Mouse (Mus musculus): ENCODE results near the gene Rnh1.

Gene Rnh1

DNA sequence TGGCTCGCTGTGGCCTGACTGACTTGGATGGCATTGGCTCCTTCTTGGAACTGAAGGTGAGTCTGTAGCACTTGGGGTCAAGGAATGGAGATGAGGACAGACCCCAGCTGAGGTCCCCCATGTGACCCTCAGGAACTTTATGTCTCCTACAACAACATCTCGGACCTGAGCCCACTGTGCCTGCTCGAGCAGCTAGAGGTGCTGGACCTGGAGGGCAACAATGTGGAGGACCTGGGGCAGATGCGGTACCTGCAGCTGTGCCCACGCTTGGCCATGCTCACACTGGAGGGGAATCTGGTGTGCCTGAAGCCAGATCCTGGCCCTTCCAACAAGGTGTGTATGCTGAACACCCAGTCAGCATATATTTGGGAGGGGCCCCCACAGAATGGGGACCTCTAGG lies 32.8 kb upstream of the Rnh1 start:
- DNase-seq (ENCODE audit: low spot score): no peak

DNA sequence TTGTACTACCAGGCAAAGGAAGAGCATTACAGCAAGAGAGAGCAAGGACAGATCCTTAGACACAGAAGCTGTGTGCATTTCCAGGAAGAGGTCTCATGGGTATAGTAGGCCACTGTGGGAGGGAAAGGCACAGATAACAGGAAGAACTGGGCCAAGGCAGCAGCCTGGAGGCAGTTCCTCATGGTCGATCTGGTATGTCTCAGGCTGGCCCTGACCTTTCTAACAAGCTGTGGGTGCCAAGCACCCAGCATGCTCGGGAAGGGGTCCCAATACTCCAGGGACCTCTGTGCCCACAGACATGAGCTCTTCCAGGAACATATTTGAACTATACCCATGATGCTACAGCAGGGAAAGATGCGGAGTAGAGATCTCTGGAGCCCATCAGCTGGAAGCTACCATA lies 31.9 kb upstream of the Rnh1 start:
- DNase-seq (ENCODE audit: low spot score): no peak

DNA sequence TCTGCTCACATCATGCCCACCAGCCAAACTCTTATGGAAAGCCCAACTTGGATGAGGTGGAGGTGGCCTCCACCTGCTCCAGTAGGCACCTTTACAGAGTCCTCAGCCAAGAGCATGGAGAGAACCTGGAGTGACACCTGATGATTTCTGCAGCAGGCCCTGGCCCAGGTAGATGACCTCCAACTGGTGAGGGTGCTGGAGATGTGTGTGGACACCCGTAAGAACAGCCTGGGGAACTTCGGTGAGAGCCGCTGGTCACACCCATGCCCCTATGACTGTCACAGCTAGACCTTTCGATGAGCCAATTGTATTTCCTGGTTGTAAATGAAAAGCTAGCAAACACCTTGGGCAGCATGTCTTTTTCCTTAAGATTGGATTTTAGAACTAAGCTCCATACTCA lies 25.5 kb upstream of the Rnh1 start:
- no peak for DNase-seq (ENCODE audit: low spot score)

DNA sequence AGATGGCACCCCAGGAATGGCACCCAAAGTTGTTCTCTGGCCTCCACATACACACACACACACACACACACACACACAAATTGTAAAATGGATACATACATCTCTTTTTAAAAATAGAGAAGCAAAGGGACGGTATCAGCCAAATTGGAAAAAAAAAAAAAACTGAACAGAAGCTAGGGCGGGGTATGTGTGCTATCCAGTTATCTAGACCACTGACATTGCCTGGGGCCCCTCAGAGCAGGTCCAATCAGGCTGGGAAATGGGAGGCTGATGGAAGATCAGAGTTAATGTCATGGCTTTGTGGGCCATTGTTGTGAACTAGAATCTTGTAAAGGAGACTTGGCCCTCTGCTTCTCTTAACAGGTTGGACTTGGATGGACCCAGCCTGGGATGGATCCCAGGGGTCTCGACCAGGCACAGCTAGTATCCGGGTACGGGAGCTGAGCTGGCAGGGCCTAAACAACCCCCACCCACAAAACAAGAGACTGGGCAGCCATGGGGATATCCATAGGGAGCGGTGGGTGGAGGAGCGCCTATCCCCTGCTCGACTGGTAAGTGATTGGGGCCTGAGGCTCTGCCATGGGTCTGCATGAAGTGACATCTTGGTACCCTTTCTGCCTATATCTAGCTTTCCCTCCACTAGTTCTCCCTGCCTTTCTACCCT lies 24.1 kb upstream of the Rnh1 start:
- DNase-seq (ENCODE audit: low spot score): no peak

DNA sequence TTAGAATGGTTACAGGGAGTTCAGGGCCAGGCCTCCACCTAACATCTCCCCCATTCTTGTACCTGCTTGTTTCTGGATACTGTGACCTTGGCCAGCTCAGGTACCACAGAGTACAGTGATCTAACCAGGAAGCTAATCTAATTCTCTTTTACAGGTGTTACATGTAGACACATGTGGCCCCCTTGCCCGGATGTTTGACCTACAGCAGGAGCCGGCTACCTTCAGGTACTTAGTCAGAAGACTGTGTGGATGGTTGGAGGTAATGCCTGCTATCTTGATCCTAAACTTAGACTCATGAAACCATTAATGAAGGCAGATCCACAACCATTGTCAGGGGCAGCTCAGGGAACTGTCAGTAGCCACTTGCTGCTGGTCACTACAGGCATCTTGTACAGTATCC lies 23.1 kb upstream of the Rnh1 start:
- DNase-seq (ENCODE audit: low spot score): no peak

DNA sequence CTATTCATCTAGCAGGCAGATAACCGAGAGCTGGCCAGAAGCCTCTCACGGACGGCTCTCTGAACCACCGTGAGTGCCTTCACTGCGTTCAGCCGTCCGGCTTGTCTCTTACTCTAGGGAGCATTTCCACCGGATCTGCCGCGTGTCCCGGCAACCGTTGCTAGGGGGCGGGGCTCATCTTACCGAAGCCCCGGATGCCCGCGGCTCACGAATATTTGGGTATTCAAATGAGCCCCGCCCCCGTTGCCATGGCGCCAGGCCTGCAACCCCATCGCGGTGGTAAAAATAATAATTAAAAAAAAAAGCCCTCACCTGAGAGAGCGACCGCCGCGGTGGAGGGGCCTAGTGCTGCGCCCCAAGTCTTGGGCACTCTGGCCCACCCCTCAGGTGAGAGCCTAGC lies 22.2 kb upstream of the Rnh1 start:
- peak; percentile 93 for DNase-seq (ENCODE audit: low spot score)

DNA sequence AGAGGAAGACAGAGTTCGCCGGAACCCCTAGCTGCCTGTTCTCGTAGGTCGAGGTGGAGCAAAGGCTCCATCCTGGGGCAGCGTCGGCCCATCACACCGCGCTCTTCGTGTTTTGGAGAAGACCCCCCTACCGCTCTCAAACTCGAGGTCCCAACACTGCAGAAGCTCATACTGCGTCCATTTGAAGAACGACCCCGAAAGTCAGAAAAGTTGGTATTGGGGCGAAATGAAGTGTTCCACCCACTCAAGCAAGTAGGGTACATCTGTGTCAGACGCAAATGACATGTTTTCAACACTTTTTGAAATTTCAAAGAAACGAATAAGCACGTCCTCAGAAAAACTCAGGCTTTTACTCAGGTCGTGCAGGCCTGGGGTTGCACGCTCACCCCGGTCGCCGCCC lies 21.8 kb upstream of the Rnh1 start:
- DNase-seq (ENCODE audit: low spot score): no peak

DNA sequence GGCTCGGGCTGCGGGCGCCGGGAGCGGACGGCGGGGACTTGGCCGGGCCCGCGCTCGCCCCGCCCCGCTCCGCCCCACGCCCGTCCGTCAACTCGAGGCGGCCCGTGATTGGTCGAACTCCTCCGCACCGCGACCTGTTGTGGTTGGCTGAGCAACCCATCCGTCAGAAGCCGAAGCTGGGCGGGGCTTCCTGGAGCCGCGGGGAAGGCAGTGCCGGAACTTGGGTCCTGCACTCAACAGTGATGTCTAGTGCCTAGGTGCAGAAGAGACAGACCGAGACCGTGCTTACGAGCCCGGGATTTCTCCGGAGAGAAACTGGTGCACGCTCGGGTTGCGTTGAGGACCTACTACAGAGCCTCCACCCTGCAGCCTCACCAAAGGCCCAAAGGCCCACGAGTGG lies 21.3 kb upstream of the Rnh1 start, which contains the start of the genes Hras and Lrrc56:
TSS of gene Hras (minus strand) at position 58 of the 400 bp plus-strand sequence.
TSS of gene Lrrc56 (plus strand) at position 210 of the 400 bp plus-strand sequence.
- DNase-seq (ENCODE audit: low spot score): peak; percentile 98

DNA sequence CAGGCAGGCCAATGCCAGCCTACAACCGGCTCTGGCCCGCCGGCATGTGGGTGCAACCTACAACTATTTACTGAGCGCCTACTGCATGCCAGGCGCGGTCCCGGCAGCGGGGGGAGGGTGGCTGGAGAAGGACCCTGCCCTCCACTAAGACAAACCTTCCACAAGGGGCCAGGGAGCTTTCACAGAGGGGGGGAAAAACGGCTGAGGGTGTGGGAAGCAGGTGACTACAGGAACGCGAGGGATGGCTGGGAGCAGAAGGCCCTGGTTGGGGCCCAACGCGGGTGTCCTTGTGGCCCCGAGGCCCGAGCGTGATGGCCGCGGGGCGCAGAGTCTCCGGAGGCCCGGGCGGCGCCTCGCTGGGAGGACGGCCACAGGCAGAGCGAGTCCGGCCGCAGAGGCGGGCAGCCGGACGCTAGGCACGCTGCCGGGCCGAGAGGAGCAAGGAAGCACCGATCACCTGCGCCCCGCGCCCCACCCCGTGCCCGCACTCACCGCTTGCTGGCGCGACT lies 20.7 kb upstream of the Rnh1 start:
- no peak for DNase-seq (ENCODE audit: low spot score)

DNA sequence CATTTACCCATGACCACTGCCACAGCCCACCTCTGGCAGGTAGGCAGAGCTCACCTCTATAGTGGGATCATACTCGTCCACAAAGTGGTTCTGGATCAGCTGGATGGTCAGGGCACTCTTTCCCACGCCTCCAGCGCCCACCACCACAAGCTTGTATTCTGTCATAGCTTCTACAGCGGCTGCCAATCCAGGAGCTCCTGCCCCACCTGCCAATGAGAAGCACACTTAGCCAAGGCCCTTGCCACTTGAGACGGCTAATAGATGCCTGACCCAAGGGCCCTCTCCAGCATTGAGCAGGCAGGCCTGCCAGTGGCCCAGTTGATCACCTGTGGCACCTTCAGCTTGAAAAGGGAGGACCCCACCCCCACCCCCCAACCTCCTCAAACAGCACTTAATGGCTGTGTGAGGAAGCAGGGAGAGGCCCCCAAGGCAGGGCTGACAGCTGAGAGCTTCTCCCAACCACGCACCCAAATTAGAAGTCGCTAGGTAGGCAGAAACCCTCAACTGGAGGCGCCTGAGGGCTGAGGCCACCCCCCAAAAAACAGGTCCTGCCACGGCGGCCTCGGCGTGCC lies 20.2 kb upstream of the Rnh1 start:
- no peak for DNase-seq (ENCODE audit: low spot score)

DNA sequence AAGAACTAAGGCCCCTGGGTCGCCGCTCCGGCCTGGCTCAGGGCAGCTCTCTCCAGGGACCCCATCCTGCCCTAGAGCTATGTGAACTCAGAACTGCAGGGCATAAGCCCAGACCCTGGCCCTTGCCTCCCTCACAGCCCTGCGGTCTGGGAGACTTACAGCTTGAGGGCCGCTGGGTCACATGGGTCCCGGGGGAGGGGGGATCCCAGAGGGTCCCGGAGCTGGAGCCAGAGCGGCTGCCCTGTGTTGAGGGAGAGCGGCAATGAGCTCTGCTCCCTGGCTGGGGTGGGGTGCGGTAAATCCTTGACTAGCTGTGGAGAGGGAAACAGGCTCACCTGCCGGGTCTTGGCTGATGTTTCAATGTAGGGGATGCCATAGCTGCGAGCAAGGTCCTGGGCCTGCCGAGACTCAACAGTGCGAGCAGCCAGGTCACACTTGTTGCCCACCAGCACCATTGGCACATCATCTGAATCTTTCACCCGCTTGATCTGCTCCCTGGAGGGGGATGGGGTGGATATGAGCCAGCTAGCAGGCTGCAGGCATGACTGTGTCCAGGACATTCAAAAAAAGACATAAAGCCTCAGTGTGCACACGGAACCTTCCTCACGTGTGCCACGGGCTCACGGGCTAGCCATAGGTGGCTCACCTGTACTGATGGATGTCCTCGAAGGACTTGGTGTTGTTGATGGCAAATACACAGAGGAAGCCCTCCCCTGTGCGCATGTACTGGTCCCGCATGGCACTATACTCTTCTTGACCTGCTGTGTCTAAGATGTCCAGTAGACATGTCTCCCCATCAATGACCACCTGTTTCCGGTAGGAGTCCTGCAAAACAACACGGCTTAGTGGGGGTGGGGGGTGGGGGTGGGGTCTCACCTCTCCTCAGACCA lies 19.4 kb upstream of the Rnh1 start:
- DNase-seq (ENCODE audit: low spot score): no peak

DNA sequence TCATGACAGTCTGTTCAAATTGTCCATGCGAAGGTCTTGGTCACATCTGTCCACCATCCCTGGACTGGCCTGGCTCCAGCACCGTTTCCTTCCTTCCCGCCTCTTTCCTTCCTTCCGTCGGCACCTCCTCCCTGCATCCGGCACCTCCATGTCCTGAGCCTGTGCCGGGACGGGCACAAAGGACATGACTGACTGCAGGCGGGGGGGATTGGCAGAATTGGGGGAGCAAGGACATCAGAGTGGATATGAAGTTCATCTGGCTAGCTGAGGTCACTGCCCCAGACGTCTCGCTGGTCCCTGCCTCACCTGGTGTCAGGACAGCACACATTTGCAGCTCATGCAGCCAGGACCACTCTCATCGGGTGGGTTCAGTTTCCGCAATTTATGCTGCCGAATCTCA lies 18.4 kb upstream of the Rnh1 start:
- DNase-seq (ENCODE audit: low spot score): no peak

DNA sequence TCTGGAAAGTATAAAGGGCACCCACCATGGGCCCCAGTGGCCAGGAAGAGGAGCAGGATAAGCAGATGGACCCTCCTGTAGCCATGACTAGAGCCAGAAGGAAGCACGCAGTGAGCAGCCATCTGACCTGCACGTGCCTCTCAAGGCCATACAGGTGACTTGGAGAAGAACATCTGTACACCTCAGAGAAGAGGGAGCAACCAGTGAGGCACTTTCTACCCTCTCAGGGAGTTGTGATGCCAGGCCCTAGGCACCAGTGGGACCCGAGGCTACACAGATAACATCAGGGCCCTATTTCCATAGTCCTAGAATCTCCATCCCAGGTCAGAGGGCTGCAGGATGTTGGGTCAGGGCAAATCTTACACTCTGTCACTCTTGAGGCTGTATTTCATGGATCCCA lies 17.6 kb upstream of the Rnh1 start:
- DNase-seq (ENCODE audit: low spot score): no peak

DNA sequence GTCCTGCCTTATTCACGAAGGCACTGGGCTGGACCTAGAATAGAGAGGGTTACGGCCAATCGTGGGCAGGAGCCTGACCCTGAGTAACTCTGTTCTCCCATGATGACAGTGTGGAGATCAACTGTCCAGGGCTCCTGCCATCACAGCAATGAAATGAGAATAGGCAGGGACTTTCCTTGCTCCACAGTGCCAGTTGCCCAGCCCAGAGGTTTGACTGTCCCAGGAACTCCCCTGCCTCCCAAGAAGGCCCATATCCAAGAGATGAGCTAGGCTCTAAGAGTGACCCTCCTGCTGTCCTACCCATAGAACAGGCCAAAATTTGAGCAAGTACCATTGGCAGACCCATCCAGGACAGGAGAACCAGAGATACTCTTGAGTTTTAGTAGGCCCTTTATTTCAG lies 16.1 kb upstream of the Rnh1 start:
- DNase-seq (ENCODE audit: low spot score): no peak

DNA sequence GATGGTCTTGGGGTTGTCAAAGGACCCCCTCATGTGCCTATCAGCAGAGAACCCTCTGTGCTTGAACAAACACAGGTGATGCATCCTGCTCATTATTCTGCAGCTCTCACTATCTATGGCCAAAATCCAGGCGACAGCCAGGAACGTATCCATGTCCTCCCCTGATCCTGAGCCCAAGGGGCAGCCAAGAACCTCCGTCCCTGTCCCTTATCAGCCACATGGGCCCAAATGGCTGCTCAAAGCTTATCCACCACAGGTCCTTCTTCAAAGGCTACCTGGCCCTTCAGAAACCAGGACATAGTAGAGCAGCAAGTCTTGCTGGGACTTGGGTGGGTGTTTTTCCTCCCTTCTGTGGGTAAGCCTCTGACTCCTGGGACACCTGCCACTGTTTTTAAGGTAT lies 15.5 kb upstream of the Rnh1 start:
- DNase-seq (ENCODE audit: low spot score): no peak

DNA sequence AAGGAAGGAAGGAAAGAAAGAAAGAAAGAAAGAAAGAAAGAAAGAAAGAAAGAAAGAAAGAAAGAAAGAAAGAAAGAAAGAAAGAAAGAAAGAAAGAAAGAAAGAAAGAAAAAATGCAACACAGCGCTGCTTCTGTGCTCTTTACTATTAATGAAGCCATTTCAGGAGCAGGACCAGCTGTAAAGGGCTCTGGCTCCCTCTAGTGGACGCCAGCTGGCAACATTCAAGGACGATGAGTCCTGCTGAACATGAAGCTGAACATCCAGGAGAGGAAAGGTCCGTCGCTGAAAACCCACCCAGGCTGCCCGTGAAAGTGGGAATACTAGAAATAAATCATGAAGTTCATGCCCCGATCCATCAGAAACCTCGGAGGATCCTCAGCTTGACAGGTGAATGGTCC lies 3.5 kb upstream of the Rnh1 start:
- peak; percentile 92 for DNase-seq (ENCODE audit: low spot score)

DNA sequence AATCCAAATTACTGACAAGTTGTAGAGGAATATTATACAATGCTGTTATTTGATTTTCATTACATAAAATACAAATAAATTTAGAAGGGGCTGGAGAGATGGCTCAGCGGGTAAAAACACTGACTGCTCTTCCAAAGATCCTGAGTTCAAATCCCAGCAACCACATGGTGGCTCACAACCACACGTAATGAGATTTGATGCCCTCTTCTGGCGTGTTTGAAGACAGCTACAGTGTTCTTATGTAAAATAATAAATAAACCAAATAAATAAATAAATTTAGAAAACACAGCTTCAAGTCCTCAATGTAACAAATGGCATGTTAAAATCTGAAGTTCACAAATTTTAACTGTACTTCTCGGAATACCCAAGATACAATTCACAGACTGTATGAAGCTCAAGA lies 2.4 kb upstream of the Rnh1 start:
- no peak for DNase-seq (ENCODE audit: low spot score)

DNA sequence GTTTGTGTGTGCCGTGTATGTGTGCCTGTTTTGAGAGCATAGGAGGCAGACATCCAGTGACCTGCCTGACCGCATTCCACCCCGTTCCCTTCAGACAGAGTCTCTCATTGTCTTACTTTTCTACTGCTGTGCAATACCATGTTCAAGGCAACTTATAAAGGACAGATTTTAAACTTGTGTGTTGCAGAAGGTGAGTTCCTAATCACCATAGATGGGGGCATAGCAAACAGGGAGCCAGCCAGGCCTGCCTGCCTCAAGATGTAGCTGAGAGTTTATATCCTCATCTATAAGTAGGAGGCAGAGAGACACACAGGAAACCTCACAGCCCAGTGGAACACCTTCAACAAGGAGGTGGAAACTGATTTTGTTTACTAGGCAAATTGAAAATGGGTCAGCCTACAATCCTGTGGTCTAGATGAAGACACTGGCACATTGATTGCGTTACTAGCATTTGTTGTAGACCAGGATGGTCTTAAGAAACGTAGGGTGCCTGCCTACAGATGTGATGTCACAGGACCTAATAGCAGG lies 730 bp upstream of the Rnh1 start:
- DNase-seq (ENCODE audit: low spot score): no peak

DNA sequence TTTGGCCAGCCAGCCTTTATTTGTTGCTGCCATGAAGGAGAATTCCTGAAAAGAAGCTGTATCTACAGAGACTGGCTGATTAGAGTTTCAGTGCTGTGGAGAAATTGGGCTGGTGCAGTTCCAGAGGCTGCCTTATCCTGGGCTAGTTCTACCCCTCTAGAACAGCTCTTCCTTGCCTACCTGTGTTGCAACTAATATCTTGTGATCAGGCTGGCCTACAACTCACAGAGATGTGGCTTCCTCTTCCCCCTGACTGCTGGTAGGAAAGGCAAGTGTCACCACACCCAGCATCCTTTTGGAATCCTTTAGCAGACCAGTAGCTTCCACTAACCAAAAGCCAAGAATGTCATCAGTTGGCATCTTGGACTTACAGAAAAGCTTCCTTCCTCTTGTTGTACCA lies 2.8 kb downstream of the Rnh1 start:
- DNase-seq (ENCODE audit: low spot score): no peak

DNA sequence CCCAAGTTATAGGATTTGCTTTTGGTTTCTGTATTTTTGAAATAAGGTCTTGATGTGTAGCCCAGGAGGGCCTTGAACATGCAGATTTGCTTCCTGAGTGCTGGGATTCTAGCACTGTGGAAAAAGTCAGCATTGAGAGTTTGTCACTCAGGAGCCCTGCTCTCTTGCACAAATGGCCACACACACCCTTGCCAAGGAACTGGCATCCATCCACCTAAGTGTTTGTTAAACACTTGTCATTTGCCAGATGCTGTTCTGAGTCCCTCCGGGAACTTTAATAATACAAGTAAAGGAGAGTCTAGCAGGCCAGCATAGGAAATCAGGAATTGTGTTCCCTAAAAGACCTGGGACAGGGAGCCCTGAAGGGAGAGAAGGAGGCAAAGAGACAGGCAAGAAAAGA lies 3.4 kb downstream of the Rnh1 start:
- DNase-seq (ENCODE audit: low spot score): no peak

DNA sequence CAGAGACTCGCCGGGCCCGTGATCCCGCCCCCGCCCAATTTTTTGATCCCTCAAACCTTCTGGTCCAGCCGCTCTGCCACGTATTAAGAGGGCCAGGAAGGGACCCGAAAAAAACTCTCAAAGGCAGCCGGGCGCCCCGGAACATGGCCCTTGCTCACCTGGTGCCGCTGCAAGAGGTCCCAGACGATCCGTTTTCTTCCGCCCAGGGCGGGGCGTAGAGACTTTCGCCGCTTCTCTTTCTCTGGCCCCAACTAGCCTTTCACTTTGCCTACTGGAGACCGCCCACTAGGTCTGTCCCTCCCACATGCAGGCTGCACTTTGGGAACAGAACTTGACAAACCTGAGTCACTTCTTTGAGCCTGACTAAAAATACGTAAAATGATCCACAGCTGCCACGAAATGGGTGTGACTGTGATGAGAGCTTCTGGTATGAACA lies 4.1 kb downstream of the Rnh1 start:
- DNase-seq (ENCODE audit: low spot score): peak; percentile 74

DNA sequence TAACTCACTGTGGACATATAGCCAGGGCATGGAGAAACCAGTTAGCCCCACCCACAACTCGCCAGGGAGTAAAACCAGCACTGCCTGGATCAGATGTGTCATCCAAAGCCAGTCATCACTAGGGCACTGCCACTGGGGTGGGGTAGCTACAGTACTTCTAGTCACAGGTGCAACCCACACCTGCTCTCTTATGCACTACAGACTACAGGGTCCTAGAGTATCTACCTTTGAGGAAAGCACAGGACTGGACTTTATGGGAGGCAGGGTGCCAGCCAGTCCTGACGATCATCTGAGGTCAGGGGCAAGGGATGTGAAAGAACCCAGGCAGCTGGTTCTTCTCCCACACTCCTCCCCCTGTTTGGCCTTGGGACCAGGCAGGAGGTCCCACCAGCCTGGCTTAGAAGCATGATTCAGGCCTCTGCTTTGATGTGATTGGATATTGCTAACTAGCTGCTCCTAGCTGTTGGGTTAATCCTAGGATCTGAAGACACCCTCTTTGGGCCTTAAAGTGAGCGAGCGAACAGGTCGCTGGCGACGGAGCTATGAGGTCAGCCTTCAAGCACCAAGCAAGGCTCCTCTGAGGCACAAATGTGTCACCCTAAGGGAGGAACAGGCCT lies 4.6 kb downstream of the Rnh1 start:
- no peak for DNase-seq (ENCODE audit: low spot score)

Data from c-Kit-positive CD71-positive TER-119-positive erythroid progenitor cells, embryonic 14.5 days (primary cell).